Mouse (Mus musculus): ENCODE data around the gene Hoxd8.

The Hoxd8 gene

DNA sequence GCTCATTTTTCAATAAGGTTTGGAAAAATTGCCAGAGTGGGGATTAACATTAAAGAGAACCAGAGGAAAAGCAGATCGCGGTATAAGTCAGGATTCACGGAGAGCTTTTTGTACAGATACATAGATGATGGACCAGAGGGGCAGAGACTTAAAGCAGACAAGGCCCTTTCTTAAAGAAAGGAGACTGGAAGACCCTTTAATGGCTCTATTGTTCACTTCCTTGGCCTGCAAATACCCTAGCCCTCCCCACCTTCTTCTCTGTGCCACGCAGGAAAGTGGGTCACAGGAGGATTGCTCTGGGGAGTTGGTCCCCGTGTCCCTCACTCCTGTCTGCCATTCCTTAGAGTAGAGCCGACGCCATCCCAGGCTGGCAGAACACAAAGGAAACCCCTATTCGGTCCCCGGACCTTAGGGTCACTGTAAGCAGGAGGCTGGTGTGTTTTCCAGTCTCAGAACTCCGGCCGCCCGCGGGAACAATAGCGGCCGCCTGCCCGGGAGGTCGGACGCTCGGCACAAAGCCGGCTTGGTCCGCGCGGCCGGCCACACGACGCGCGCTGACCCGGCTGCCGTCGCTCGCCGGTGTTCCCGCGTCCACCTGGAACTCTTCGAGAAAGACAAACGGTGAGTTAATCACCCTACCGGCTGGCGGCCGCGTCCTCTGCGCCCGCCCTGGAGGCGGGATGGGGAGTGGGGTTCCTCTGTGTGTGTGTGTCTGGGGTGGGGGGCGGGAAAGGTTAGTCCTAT lies 48.2 kb downstream of the Hoxd8 start:
- DNase-seq (ENCODE audit: low spot score), result no peak

DNA sequence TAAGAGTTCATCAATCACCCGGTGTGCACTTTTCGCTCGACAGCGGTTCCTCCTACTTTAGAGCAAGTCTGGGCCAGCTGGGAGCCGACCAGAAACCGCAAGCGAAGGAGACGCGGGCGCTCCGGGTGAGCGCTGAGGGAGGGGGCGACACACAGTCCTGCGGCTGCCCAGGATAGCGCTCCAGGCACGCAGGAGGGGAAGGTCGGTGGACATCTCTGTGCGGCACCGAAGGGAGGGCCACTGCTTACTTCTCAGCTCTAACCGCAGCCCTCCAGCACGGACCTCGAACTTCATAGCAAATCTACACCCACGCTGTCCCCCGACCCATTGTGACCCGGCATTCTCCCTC lies 48.7 kb downstream of the Hoxd8 start:
- DNase-seq (ENCODE audit: low spot score), result no peak

DNA sequence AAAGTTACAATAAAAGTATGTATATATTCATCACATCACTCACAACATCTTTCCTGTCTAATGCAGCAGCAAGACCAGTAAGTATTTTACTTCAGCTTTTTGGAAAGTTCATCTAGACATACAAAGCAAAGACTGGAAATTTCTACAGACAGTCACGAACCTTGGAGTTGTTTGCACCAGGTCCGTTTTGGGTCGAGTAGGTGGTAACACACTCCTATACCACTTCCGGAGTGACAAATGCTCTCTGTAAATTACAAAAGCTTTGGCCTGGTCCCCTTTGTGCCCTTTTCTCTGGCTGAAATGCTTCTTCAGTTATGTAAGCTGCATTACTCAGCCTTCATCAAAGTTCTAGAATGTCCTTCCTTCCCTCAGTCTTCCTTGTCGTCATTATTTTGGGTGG lies 49.3 kb downstream of the Hoxd8 start:
- DNase-seq (ENCODE audit: low spot score), result no peak
